Mouse (Mus musculus) lung, adult 18-20 months (tissue): Measurements from ENCODE around the gene Enpp6.

ENCODE experiments used
- DNase-seq, 2 experiments: peaks; one replicate each; pipeline ENCODE4 v3.0.0; 2022; ENCODE audit warnings: mixed read lengths in 2 of 2

Gene Enpp6

DNA sequence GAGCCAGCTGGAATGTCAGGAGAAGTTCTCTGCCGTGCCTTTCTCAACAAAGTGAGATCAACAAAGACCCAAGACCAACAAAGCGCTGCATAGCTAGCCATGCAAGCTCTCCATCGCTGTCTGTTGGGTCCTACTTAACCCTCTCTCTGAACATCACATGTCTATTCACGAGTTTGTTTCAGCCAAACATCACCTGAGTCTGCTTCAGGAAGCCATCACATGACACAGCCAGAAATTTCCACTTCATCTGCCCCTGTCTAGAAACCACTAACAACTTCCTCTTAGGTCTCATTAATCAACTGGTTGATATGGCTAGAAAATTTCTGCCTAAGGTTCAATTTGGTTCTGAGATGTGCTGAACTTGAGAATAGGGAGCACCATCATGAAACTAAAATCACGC is 85.3 kb downstream of the Enpp6 start:
- DNase-seq, result no peak

DNA sequence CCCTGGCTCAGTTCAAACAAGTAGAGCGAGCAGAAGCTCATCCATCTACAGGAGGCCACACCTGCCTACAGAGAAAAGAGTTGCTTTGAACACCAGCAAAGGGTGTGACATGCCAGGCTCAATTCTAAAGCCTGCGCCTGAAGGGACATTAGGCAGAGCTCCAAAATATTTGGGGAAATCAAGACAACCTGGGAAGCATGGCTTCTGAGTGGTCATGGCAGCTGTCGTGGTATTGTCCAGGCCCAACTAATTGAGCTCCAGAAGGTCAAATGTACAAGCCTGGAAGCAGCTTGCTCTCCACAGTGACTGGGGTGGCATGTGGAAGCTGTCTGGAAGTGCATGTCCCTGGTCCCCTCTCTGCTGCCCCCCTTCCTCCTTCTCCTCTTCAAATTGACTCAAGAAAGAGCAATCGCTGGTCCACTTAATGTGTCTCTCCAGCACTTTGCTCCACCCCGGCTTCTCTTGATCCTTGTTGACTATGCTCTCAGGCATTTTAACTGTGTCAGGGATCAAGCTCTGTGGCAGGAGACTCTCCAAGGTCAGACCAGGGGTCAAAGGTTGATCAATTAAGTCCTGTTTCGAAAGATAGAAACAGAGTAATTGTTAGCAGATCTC is 89.4 kb downstream of the Enpp6 start:
- peak; percentile 6 to 29 for DNase-seq

DNA sequence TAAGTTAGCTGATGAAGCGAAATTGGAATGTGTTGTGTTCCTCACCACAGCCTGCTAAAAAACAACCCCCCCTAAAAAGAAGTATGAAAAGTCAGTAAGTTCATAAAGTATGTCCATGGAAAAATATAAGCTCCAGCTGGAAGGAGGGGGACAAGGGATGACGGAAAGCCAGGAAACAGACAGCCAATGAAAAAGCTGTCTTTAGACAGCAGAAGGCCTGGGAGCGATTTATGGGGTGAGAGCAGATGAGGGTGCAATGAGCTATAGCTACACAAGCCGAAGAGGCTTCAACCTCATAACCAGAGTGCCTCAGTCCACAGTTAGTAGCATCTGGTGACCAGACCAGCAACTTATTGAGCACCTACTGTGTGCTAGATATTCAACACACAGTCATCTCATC is 93.3 kb downstream of the Enpp6 start:
- no peak for DNase-seq

DNA sequence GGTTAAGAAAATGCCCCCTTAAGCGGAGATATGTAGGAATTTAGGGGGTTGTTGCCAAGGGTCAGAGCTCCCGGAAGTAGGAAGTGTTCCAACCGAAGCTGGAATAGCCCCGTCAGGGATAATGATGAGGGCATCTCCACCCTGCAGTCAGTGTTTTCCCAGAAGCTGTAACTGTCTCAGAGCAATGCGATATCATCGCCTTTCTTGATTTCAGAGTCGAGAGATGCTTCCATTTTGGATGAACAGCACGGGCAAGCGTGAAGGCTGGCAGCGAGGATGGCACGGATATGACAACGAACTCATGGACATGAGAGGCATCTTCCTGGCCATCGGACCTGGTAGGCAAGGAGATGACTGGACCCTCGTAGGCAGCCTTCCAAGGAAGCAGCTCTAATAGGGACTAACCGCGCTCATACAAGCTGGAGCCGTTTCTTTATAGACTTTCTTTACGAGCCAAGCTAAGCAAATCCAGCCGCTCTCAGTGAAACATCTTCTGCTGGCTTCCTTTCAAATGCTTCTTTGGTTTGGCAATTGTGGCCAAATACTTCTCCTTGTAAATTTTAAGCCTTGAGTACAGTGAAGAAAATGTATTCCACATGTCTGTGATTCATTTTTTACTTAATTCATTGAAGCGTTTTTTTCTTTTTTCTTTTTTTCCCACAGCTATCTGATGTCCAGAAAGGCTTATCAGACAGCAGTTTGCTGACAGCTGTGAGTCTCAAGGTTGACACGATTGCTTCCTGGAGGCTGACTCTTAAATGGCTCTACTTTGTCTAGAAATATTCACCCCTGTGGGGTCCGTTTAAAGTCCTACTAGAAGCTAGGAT is 95.7 kb downstream of the Enpp6 start:
- DNase-seq, result no peak

DNA sequence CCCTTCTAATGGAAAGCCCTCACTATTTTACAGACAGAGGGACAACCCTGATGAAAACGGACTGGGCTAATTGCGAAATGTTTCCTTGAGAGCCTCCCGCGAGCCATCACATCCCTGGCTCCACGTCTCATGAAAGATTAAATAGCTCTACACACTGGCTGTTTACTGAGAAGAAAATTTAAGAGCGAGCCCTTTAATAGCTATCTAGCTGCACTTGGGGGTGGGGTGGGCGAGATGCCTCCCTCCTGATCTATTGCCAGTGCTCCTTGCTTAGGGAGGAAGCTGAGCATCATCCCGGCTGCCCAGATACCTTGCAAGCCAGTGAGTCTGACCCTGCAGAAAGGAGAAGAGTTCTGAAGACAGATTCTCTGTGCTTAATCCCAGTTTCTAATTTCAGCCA is 103.3 kb downstream of the Enpp6 start:
- DNase-seq, result no peak

DNA sequence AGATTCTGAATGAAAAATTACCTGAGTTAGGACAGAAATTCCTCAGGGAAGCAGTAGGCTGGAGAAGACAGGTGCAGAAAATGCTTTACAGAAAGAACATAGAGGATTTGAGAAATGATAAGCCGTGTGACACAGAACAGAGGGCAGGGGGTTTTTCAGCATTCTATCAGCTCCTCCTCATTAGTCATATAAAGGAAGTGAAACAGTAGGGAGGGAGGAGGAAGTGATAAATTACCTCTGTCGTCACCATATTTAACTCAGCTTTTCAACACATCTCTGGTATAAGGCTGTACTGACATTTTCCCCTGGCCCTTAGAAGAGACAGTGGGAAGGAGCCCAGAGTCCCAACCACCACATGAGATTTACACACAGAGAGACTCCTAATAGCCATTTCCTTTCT is 118.9 kb downstream of the Enpp6 start:
- DNase-seq, result no peak

DNA sequence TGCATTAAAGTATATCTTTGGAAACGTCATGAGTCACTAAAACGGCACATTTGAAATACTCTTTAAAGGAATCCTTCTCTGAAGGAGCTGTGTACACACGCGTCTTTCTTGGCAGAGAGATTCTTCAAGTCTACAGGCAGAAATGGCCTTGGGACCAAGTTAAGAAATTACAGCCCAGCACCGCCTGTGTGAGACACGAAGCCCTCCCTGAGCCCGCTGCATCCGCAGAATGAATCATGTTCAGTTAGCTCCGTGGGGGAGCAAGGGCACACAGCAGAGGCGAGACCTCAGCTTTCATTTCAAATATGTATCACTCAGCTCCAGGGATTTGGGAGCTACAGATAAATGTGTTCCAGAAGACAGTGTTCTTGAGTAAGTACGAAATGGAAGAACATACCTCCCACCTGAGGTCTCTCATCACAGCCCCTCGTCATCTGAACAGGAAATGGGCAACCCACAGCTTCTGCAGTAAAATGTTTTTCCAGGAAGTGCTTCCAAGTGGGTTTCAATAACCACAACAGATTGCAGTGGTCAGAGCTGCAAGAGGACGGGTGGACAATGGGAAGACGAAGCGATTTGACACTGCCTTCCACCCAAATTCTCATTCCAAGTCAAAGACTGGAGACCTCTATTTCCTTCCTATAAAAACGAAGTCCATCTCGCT is 127.6 kb downstream of the Enpp6 start:
- DNase-seq, result no peak

DNA sequence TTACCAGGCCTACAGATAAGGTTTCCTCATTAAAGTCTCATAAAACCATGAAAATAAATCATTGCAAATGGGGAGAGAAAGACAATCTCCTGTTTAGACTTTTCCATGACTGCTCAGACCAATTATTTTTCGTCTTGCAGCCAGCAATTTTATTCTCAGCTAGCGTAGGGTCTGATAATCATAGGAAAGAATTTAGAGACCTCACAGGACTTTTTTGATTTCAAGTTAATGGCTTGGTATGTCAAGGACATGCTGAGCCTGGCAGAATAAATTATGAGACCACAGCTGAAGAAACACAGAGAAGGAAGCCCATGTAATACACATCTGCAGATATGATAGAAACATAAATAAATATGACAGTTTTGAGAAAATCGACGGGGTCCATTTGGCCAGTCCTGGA is 130.6 kb downstream of the Enpp6 start:
- DNase-seq, result no peak

DNA sequence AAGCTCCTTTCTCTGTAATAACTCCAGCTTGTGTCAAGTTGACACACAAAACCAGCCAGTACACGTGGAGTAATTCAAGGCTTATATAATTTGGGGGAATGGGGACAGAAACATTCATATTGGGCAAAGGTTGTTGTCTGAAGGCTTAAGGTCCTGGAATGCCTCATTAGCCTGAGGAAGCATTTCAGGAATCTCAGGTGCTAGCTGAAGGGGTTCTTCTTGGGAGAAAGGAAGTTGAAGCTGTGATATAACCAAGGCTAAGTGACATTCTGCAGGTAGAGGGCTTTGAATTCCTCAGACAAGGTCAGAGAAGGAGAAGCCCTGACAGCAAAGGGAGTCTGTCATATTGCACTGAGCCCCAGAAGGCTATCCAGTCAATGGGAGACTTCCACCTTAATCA is 133.2 kb downstream of the Enpp6 start:
- peak; percentile 6 to 13 for DNase-seq

DNA sequence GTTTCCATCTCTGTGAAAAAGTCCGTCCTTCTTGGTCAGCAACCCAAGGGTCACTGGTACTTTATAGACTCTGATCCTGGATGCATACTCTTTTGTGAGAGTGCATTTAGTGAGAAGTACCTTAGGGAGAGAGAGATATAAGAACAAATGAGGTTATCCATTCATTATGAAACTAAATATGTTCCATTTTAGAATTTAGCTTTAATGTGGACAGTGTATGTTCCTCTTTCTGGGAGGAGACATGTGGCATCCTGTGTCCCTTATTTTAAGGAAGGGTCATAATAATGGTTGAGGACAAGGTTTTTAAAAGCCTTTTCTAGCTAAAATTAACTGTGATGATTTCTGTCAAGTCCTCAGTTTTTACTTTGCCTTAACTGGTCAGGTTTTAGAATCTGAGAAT is 142.2 kb downstream of the Enpp6 start:
- no peak for DNase-seq

DNA sequence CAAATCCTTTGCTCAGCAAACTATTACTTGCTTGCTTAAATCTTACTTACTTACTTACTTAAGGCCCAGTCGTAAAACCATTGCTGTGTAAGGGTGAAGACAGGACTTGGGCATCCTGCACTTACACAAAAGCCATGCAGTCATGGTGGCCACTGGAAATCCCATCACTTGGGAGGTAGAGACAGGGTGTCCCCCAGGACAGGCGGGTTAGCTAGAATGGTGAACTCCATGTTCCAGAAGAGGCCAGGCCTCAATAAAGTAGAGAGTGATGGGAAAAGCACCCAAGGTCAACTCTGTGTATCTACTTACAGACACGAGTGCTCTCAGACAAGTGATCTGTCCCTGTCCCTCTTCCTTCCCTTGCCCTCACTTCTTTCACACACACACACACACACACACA is 146.7 kb downstream of the Enpp6 start:
- DNase-seq, result no peak

DNA sequence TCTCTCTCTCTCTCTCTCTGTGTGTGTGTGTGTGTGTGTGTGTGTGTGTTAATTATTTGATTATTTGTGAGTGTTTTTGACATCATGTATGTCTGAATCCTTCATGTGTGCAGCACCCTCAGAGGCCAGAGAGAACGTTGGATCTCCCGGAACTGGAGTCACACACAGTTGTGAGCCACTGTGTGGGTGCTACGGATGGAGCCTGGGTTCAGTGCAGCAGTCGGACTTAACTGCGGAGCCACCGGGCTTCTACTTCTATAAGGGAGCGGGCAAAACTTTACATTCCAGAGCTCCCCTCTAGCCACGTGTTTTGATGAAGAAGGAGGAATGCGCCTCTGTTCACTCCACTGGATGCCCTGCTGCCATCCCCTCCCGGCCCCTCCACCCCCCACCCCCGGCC is 148.0 kb downstream of the Enpp6 start:
- no peak for DNase-seq

DNA sequence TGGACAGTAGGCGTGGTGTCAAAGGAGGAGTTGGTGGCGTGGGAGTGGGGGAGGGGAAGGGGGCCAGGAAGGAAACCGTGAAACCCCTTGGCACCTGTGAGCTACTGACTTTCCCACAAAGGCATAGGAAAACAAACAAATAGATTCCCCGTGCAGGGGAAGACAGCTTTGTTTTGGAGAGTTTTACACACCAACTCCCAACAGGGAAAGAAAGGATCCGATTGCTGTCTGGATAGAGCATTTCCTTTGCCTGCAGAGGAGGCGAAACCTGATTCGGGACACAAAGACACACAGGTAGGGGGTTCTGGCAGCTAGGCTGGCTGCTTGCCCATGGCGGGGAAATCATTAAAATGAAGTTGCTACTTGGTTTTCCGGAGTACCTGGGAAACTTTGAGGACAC is 148.9 kb downstream of the Enpp6 start:
- peak in 1 of 2 experiments; percentile 9 for DNase-seq

DNA sequence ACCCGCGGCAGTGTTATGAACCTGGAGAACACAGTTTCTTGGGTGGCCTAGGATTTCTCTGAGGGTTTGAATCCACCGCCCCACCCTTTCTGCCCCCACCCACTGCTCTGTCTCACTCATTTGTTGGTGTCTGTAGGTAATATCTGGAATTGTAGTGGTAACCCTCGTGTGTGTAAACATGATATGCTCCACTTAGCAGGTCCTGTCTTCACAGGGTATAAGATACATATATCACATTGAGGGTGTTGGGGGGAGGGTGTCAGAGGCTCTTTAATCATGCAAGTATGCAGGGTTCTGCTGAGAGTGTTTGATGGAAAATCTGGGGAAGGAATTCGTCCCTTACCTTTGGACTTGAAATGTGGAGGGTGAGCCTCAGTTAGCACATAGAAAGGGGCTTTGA is 149.4 kb downstream of the Enpp6 start:
- DNase-seq, result no peak

DNA sequence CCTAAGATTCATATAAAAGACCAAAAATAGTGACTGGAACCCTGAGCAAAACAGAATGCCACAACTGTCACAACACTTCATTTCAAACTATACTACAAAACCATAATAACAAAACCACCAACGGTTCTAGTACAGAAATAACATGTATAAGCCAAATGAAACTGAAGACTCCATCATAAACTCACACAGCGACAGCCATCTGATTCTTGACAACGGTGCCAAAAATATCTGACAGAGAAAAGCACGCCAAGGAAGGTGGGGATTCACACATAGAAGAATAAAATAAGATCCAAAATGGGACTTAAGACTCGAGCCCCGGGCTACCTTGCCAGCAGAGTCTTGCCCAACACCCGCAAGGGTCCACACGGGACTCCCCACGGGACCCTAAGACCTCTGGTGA is 158.6 kb downstream of the Enpp6 start:
- no peak for DNase-seq
